Mouse (Mus musculus) neural tube, embryonic 11.5 days (tissue): ENCODE measurements around the gene Trmt10c. TPM values are rescaled to one million over a fixed set of nuclear protein-coding genes. Genes with fewer than 3 reads are reported as not detected.

Experiments used
- ATAC-seq: fragments of 200-750 bp; cut with Nextera tagmentation; 2 replicates; pipeline ENCODE4 v1.8.0; 2017; ENCODE audit warnings: moderate number of reproducible peaks, mild to moderate bottlenecking, moderate TSS enrichment, moderate library complexity; ENCODE audit not compliant: insufficient read depth, low FRiP score, low TSS enrichment
- DNase-seq: peaks from one replicate; pipeline ENCODE4 v3.0.0-alpha.2; 2015; ENCODE audit warnings: low spot score
- H3K27ac ChIP-seq: fragments of 300-500 bp; sonication (generic); 2 replicates; pipeline ENCODE4 v1.5.1; 2014; ENCODE audit warnings: low read depth, mild to moderate bottlenecking, low read length
- H3K27me3 ChIP-seq: fragments of 300-500 bp; sonication (generic); 2 replicates; pipeline ENCODE4 v1.6.1; 2014; ENCODE audit warnings: mild to moderate bottlenecking, low read length, mixed read lengths; ENCODE audit not compliant: control insufficient read depth, insufficient read depth
- H3K36me3 ChIP-seq: fragments of 300-500 bp; sonication (generic); 2 replicates; pipeline ENCODE4 v1.6.1; 2014; ENCODE audit warnings: mild to moderate bottlenecking, low read length, moderate library complexity, mixed read lengths; ENCODE audit not compliant: control insufficient read depth, insufficient read depth
- H3K4me1 ChIP-seq: fragments of 300-500 bp; sonication (generic); 2 replicates; pipeline ENCODE4 v1.6.1; 2014; ENCODE audit warnings: low read length, mixed read lengths; ENCODE audit not compliant: control insufficient read depth, insufficient read depth
- H3K4me2 ChIP-seq: fragments of 300-500 bp; sonication (generic); 2 replicates; pipeline ENCODE4 v1.6.1; 2014; ENCODE audit warnings: low read depth, mild to moderate bottlenecking, moderate library complexity
- H3K4me3 ChIP-seq: fragments of 300-500 bp; sonication (generic); 2 replicates; pipeline ENCODE4 v1.5.1; 2014; ENCODE audit warnings: low read depth, low read length
- H3K9ac ChIP-seq: fragments of 300-500 bp; sonication (generic); 2 replicates; pipeline ENCODE4 v1.6.1; 2014; ENCODE audit warnings: mild to moderate bottlenecking, low read length
- H3K9me3 ChIP-seq: fragments of 300-500 bp; sonication (generic); 2 replicates; pipeline ENCODE4 v1.6.1; 2016; ENCODE audit warnings: low read length; ENCODE audit not compliant: control insufficient read depth
- WGBS: fragments of 180-500 bp; shearing (Covaris S2); extraction: QIAGEN DNeasy Blood & Tissue Kit; methylation state at CpG from one replicate; pipeline ENCODE4 v1.1.7; 2014; 5-methylcytosine and 5-hydroxymethylcytosine counted together
- polyA plus RNA-seq: library from polyadenylated mRNA; unstranded; fragments of >200 nt; fragmentation: Nextera tagmentation; extraction: Ambion mirVana; gene quantifications from 2 replicates; pipeline ENCODE4 v1.2.1, GENCODE M21; 2014

Gene Trmt10c
- 30.3 and 30.6 TPM in 2 replicates for polyA plus RNA-seq

DNA sequence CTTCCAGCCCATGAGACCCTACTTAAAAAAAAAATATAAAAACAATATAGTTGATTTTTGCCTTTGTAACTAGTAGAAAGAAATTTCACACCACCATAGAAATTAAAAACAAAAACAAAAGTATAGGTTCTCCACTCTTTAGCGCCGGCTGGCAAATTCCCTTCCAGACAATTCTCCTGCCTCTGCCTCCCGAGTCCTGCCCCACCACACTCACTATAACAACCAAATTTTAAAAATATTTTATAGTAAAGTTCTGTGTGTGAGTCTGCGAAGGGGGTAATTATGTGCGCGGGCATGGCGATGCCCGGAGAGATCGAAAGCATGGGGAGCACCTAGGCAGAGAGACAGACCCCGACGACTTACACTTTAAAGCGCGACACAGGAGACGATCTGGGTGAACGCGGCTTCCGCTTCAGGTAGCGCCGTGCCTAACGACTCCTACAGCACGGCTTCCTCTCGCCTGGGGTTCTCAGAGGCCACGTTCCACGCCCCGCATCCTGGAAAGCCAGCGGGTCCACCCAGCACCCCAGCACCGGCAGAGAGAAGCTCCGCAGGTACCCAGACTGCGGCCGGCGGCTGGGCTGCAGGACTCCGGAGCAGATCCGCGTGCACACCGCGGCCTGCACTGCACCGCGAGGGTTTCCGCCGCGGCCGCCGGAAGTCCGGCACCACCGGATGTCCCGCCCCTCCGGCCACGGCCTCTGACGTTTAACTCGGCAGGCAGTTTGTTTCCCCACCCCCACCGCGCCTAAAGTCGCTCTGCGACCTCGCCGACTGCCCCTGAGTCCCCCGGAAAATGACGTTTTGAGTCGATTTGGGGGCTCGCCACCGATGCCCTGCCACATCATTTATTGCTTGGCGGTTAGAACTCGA, at the start of gene Trmt10c:
Gene Trmt10c, minus strand, starts transcription at position 682 of the 873 bp plus-strand sequence.
- Histone ChIP-seq H3K4me3 (peak within 1 kb of the TSS; percentile 91), H3K4me2 (peak within 1 kb of the TSS; percentile 46), H3K9me3 (no peaks in the 10 kb centered on the region), H3K9ac (peak within 1 kb of the TSS; percentile 68), H3K4me1 (peaks cover 4% of the 10 kb centered on the region), H3K36me3 (0 out of 2 replicates have a peak, but pooled peaks cover 2% of the 10 kb centered on the region), H3K27me3 (no peaks in the 10 kb centered on the region), H3K27ac (peak within 1 kb of the TSS; percentile 76)
- under 1% methylated on average over 62 of the region's 63 CpGs for WGBS
- ATAC-seq (peak; percentile 99), DNase-seq (peak; percentile 96)

DNA sequence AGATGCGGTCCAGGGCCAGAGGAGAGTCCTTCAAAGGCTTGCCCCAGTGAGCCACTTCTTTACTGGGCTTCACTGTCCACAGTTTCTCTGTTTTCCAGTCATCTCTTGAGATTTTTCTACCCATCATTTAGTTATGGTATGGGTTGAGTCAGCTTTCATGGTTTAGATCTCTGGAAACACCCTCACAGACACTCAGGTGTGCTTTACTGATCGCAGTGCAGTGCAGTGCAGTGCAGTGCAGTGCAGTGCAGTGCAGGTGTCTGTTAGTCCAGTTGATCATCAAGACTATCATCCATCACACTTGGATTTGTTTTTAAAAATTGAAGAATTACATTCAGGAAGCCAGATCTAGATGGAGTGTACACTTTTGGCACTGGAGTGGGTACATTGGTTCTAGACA, 48.7 kb upstream of the Trmt10c start:
- no peak overlapping the region for H3K27ac ChIP-seq
- no peak overlapping the region for H3K4me3 ChIP-seq
- H3K9ac ChIP-seq: no peak overlapping the region
- no peaks in the 10 kb centered on the region for H3K4me1 ChIP-seq
- WGBS: 98% methylated on average over 2 of the region's 2 CpGs
- no peak overlapping the region for H3K4me2 ChIP-seq
- H3K36me3 ChIP-seq: no peaks in the 10 kb centered on the region; the same call in 1 of the 2 replicates
- H3K27me3 ChIP-seq: no peaks in the 10 kb centered on the region
- DNase-seq (no peak), ATAC-seq (no peak)
- H3K9me3 ChIP-seq: no peaks in the 10 kb centered on the region

- no peak overlapping the region for H3K4me3 ChIP-seq
- H3K4me2 ChIP-seq: no peak overlapping the region
- H3K27me3 ChIP-seq: no peaks in the 10 kb centered on the region
- no peaks in the 10 kb centered on the region for H3K9me3 ChIP-seq
- WGBS: 91% methylated on average over 4 of the region's 4 CpGs
- no peak overlapping the region for H3K27ac ChIP-seq
- no peaks in the 10 kb centered on the region; the same call in 1 of the 2 replicates for H3K4me1 ChIP-seq
- H3K9ac ChIP-seq: no peak overlapping the region
- ATAC-seq: no peak
- no peaks in the 10 kb centered on the region; the same call in 1 of the 2 replicates for H3K36me3 ChIP-seq
- no peak for DNase-seq
Measured at GRCm38 (mm10) chr16:56081691-56082090, 44.1 kb upstream of the Trmt10c start.

DNA sequence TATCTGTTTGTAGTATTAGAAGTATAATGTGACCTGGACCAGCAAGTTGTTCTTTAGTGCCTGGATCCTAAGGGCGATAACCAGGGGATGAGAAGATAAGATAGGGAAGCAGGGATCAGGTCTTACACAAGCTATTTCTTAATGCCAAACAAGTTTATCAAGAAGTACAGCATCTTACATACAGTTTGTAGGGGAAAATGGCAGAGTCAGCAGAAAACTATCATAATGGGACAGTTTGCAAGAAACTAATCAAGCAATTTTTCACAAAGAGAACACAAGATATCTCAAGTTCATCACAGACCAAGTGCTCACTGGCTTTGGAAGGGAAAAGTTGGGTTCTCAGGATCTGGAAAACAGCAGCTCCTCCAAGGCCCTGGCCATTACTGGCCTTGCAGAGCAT, 41.8 kb upstream of the Trmt10c start:
- WGBS: 89% methylated on average over 1 of the region's 1 CpGs
- ATAC-seq (no peak), DNase-seq (no peak)
- Histone ChIP-seq H3K4me3 (no peak overlapping the region), H3K27ac (no peak overlapping the region), H3K27me3 (no peaks in the 10 kb centered on the region), H3K4me1 (peaks cover 4% of the 10 kb centered on the region; the same call in 1 of the 2 replicates), H3K9ac (no peak overlapping the region), H3K4me2 (no peak overlapping the region), H3K9me3 (no peaks in the 10 kb centered on the region), H3K36me3 (no peaks in the 10 kb centered on the region; the same call in 1 of the 2 replicates)

- Histone ChIP-seq H3K4me1 (peaks cover 4% of the 10 kb centered on the region; the same call in 1 of the 2 replicates), H3K27ac (peak overlapping the region; percentile 93), H3K9me3 (no peaks in the 10 kb centered on the region), H3K4me3 (peak overlapping the region; percentile 73), H3K4me2 (peak overlapping the region; percentile 50), H3K36me3 (no peaks in the 10 kb centered on the region), H3K27me3 (no peaks in the 10 kb centered on the region), H3K9ac (peak overlapping the region; percentile 47)
- WGBS: 13% methylated on average over 11 of the region's 11 CpGs
- DNase-seq (no peak), ATAC-seq (no peak)
Measured at GRCm38 (mm10) chr16:56076121-56076869, 38.7 kb upstream of the Trmt10c start.

DNA sequence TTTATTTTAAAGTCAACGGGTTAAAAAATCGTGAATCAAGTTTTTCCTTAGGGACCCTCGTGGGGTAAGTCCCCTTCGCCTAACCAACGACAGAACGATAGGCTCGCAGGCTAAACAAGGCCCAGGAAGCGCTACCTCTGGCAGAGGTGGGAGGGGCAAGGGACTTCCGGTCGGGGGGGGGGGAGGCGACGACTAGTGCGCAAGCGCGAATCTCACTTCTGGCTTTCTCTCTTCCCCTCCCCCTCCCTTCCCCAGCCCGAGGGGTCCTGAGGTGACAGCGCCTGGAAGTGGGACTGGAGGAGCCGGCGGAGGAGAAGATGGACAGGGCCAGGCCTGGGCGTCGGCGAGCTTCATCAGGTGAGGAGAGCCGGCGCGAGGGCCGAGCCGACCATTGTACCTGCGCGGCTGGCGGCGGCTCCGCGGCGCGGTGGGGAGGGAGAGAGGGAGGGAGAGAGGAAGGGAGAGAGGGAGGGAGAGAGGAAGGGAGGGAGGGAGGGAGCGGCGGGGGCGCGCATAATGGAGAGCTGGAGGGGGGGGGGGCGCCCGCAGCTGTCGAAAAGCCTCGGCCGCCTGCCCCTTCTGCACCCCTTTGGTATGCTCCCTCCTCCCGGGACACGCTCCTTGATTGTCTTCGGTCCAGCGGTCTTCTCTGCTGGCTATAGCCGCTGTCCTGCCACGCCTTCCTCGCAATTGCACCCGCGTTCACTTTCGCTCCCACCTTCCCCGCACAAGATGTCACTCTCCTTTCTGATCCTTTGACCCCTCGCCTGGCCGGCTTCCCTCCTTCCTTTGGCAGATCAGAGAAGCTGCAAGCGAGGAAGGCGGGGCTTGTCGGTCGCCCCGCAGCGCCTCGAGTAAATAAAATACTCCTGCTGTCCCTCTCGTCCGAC, 37.8 kb upstream of the Trmt10c start:
- H3K36me3 ChIP-seq: no peaks in the 10 kb centered on the region
- DNase-seq: peak; percentile 93
- under 1% methylated on average over 39 of the region's 66 CpGs for WGBS
- H3K9ac ChIP-seq: peak overlapping the region; percentile 47
- peak overlapping the region; percentile 93 for H3K27ac ChIP-seq
- no peaks in the 10 kb centered on the region for H3K9me3 ChIP-seq
- ATAC-seq: peak; percentile 92
- H3K4me2 ChIP-seq: peak overlapping the region; percentile 50
- H3K4me3 ChIP-seq: peak overlapping the region; percentile 73
- peaks cover 4% of the 10 kb centered on the region; the same call in 1 of the 2 replicates for H3K4me1 ChIP-seq
- H3K27me3 ChIP-seq: no peaks in the 10 kb centered on the region

- H3K9ac ChIP-seq: no peak overlapping the region
- peak; percentile 1; the same call in 1 of the 2 replicates for ATAC-seq
- no peak overlapping the region for H3K27ac ChIP-seq
- no peak overlapping the region for H3K4me3 ChIP-seq
- DNase-seq: no peak
- no peak overlapping the region for H3K4me2 ChIP-seq
- H3K4me1 ChIP-seq: peaks cover 4% of the 10 kb centered on the region; the same call in 1 of the 2 replicates
- WGBS: 82% methylated on average over 5 of the region's 5 CpGs
- H3K9me3 ChIP-seq: no peaks in the 10 kb centered on the region
- no peaks in the 10 kb centered on the region for H3K36me3 ChIP-seq
- H3K27me3 ChIP-seq: no peaks in the 10 kb centered on the region
Measured at GRCm38 (mm10) chr16:56074565-56074964, 36.9 kb upstream of the Trmt10c start.

DNA sequence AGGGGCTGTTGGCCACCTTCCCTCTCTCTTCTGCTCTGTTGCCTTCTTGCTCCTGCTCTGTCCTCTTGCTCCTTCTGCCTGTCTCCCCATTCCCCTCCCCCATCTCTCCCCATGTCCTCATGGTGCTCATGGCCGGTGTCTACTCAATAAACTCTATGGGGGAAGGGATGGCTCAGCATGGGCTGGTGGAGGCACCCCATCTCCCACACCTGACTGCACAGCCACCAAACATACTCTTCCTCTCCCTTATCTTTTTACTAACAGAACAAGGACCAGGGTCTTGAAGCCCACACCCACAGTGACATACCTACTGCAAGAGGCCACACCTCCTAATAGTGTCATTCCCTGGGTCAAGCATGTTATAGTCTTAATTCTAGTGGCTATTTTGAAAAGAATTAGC, 36.5 kb upstream of the Trmt10c start:
- no peak overlapping the region for H3K9ac ChIP-seq
- DNase-seq (no peak), ATAC-seq (no peak)
- H3K4me1 ChIP-seq: peaks cover 4% of the 10 kb centered on the region; the same call in 1 of the 2 replicates
- no peaks in the 10 kb centered on the region for H3K36me3 ChIP-seq
- no peak overlapping the region for H3K4me2 ChIP-seq
- H3K27ac ChIP-seq: no peak overlapping the region
- 85% methylated on average over 1 of the region's 1 CpGs for WGBS
- no peaks in the 10 kb centered on the region for H3K9me3 ChIP-seq
- no peaks in the 10 kb centered on the region for H3K27me3 ChIP-seq
- no peak overlapping the region for H3K4me3 ChIP-seq
